Mouse (Mus musculus) adipocyte (in vitro differentiated cells): Measurements from ENCODE around the gene Ptprd.
"Not testable (repeated sequence)": the region's sequence is repeated elsewhere in the genome, so short reads cannot be mapped to it uniquely, and the experiment has no call there.

Experiments used
- DNase-seq: peaks from one replicate; pipeline ENCODE4 v3.0.0-alpha.2; 2016; ENCODE audit warnings: low spot score

Gene Ptprd

DNA sequence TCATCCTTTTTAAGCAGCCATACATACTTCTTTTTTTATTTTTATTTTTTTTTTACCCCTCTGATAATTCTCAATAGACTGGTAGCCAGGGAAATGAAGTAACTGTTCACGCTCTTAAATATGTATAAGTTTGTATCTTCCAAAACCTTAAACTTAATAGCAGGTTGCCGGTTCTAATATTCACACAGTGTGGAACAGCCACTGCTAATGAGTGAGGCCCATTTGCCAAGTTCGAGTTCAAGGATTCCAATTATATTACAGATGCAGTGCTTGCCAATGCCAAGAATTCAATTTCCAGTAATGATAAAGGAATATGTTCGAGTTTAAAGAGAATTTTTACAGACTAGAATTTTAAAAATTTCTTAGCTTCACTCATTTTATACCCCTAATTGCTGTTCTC, 322.3 kb downstream of the Ptprd start:
- no peak for DNase-seq

DNA sequence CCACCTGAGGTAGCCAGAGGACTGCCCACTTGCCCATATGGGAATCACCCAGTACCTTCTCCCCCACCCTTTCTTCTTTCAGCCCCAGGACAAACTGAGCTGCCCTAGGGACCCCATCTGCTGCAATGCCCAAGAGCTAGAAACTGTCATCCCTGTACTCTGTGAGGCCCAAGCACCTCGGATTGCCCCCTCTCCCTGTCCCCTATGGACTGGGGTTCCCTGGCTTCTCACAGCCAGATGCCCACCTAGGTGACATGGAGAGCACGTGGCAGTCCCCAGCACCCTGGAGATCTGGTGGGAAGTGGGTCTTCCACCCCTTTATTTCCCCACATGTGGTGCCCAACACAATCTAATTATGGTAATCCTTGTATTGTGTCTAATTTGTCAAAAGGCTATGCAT, 331.5 kb downstream of the Ptprd start:
- no peak for DNase-seq

DNA sequence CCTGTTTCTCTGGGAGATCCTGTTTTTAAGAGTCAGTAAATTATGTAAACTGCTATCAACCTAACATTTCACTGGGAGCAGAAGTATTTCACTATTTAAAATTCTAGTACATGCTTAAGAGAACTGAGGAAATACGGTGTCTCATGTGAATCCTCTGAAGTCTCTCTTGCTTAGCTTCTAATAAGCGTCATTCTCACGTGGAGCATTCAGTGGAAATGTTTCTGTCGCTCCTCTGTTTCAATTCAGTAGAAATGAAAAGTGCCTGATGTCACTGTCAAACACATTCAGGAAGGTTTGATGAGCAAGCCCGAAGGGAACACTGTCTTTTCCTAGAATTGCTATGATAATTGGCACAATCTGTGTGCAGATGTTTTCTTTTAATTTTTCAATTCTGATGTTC, 350.5 kb downstream of the Ptprd start:
- no peak for DNase-seq

DNA sequence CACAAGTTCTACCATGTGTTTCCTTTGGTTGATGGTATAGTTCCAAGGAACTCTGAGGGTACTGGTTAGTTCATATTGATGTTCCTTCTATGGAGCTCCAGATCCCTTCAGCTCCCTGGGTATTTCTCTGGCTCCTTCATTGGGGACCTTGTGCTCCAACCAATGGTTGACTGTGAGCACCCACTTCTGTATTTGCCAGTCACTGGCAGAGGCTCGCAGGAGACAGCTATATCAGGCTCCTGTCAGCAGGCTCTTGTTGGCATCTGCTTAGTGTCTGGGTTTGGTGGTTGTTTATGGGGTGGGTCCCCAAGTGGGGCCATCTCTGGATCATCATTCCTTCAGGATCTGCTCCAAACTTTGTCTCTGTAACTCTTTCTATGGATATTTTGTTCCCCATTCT, 414.4 kb downstream of the Ptprd start:
- not testable (repeated sequence) for DNase-seq

DNA sequence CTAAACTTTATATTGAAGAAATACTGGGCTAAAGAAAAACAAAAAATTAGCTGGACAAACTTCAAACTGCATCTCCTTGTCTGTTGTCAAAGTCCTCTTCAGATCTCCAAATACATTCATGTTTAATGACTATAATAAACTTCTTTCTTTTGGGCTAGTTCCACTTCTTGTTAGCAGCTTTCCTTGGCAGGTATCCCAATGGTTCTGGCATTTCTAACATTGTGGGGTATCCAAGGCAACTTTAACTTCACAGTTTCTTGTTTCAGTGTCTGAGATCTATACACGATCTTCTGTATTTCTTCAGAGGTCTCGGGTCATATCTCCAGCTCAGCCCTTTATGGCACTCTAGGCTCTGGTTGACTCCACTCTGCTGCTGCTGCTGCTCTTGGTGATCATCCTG, 434.5 kb downstream of the Ptprd start:
- no peak for DNase-seq

DNA sequence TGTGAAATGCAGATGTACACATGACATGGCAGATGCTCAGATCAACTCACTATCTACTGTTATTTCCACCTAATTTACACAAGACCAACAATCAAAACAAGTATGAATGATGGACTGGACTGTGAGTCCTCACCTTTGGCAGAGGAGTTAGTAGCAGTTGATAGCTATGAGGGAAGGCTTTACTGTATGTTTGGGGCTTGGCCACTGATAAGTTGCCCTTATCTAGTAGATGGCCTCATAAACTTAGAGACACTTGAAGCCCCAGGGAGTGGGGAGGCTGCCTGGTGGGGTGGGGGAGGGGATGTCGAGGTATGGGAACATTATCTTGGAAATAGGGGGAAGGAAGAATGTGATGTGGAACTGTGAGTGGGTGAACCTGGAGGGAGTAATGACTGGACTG, 448.0 kb downstream of the Ptprd start:
- DNase-seq: no peak

DNA sequence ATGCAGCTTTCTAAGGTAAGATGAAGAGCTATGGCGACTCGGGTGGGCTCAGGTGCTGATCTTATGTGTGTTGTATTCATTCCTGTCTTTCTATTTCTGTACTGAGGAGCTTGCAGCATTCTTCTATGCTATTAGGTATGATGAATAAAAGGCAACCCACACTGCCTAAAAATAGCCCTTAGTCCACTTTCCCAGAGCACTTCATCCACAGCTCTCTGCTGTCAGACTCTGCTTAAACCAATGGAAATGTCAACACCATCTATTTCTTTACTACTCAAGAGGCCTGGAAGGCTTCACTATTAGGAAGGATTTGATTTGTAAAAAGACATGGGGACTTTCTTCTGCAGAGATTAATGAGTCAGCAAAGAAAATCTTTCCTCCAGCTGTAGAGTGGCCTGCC, 468.4 kb downstream of the Ptprd start:
- DNase-seq: no peak

DNA sequence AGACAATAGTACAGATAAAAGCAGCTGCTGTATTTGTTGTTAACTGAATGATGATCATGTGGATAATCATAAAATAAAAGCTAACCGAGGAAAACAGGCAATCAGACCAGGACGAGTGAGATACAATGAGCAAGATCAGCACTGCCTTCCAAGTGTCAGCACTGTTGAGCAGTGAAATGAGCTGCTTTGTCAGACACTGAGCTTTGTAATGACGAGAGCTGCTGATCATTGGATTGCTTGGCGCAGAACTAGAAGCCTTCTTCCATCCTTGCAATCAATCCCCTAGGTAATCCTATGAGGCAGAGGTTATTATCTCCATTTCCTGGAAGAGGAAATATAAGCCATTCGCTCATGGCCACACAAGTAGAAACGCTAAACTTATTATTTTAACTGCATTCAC, 489.9 kb downstream of the Ptprd start:
- no peak for DNase-seq

DNA sequence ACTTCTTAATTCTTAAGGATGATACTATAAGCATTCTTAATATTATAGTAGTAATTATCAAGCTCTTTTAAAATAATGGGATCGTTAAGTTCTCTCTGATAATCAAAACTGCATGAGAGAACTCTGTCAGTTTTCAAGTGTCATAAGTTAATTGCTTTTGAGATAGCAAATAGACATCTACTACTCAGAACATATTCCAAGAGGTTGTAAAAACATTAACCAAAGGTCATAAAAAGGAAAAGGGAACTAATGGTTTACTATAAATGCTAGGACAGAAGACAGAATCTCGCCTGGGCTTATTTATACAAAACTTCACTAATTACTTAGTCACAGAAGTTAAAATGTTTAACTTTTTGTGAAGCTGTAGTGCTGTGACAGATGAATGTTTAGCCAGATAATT, 494.0 kb downstream of the Ptprd start:
- DNase-seq: no peak

DNA sequence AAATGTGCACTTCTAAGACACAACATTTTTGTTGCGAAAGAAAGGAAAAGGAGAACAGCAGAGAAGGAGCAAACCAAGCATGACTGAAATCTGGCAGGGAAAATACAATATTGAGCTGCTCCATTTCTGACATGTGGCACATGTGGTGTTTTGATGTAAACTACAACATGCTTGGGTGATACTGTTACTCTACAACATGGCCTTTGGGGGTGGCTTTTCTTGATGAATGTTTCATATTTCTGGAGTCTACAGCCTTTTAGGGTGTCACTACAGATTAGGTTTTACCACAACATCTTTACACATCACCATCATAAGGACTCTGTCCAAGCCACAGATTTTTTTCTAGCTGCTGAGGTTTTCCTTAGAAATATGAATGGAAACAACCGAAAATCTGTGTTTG, 501.5 kb downstream of the Ptprd start:
- DNase-seq: no peak

DNA sequence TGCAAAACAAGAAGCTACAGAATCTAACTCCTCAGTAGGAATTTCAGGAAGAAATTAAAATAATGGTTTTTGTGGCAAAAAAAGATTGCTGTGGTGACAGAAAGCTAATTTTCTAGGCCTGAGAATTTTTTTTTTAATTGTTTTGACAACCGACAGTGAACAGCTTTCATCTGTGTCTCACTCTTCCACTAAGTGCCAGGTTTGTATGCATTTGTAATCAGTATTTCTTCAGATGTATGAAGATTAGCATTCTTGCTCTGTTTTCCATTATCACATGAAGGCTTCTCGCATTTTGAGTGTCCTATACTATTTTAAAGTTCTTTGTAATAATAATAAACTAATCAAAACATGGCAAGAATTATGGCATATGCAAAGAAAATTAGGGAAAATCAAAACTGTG, 513.5 kb downstream of the Ptprd start:
- no peak for DNase-seq

DNA sequence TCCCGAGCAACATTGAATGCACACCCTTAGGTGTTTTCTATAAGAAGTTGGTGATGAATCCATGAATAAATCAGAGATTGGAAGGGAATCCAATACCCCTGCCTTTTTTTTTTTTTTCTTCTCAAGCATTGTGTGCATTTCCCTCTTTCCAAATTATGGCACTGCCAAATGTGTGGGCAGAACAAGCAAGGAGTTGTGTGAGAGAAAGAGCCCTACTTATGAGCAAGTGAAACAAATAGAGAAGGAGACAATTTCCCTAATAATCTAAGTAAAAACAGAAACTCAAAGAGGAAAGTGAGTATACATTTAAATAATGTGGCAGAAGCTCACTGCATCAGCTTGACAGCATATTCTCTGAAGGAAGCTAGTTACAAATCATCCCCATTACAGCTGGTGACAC, 536.0 kb downstream of the Ptprd start:
- no peak for DNase-seq

DNA sequence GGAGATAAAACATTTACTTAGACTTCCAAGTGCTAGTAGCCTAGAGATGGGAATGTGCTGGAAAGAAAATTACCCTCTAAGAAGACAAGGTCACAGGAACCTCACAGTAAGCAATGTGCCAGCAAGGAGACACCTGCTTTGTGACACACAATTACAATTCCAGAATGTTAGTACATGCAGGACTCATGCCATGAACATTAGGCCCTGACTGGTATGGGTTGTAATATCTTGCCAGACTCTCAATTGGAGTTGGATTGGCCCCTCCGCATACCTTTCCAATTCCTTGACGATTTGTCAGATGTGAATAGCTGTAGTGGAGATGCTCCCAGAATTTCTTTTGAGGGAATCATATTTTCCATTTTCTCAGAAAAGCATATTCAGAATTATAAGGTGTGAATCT, 547.0 kb downstream of the Ptprd start:
- no peak for DNase-seq

DNA sequence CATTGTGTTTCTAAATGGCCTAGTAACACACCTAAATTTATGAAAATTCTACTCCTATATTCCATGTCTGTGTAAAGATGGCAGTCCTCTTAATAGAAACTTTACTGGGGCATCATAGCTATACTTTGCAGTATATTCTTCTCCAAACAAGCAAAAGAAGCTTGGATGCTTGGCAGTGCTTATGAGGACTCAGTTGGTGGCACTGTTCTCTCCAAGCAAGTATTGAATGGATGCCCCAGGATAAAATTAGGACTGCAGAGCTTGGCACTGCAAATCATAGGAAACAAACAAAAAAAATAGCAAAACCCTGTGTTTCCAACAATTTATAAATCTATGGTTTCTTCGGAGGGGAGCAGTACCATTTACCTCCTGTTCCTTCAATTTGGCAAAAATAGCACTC, 549.5 kb downstream of the Ptprd start:
- DNase-seq: no peak

DNA sequence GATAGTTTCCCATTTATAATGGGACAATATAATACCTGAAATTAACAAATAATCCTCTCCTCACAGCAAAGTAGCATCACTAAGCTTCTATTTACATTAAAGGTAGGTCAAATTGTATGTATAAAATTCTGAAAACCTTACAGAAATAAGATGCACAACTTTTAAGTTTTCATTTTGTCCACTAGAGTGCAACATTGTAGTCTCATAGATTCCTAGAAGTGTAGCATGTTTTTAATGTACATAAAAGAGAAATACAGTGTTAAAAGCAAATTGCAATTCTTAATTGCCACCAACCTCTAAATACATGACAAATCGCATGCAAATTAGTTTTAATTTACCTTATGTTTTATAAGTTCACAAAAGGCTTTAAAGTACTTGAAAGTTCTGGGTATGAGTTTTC, 556.1 kb downstream of the Ptprd start:
- no peak for DNase-seq

DNA sequence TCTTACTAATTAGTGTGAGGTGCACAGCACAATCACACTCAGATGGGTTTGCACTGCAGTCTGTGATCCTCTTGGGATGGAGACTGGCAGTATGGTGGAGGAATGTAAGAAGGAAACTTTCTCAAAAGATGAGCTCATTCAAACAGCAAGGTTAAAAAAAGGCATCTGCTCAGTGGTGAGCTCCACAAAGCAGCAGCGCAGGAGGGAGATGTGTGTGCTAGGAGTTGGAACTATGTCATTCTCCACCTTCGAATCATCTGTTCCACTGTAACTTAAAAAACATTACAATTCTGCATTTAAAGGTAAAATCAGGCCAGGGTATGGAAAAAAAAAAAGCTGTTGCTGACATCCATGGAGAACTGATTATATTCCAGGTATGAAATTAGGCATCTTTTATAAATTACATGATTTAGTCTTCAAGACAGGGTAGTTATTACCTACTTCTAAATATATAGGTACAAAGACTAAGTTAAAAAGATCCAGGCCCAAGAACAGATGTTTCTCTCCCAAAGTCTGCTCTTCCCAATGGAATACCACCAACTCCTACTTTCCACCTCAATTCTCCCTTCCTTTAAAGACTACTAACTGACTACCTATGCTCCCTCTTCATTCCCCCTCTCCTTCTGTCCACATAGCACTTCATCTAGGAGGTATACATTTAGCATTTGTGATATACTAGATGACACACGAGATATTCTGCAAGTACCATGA, 562.0 kb downstream of the Ptprd start:
- no peak for DNase-seq

DNA sequence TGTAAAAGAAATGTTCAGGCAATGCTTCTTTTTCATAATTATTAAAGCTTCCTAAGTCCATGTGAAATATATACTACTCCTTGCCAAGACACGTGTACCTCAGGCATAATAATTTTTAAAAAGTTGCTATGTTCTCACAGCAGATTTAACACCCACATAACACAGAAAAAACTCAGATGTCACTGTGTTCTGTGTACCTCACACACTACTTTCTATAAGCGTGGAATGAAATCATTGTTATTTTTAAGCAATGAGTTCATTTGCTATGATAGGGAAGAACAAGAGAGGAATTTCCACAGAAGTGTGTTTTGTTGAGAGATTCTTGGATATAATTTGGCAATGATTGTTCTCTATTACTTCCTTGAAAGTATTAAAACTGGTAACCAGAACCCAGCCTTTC, 562.9 kb downstream of the Ptprd start:
- DNase-seq: no peak

DNA sequence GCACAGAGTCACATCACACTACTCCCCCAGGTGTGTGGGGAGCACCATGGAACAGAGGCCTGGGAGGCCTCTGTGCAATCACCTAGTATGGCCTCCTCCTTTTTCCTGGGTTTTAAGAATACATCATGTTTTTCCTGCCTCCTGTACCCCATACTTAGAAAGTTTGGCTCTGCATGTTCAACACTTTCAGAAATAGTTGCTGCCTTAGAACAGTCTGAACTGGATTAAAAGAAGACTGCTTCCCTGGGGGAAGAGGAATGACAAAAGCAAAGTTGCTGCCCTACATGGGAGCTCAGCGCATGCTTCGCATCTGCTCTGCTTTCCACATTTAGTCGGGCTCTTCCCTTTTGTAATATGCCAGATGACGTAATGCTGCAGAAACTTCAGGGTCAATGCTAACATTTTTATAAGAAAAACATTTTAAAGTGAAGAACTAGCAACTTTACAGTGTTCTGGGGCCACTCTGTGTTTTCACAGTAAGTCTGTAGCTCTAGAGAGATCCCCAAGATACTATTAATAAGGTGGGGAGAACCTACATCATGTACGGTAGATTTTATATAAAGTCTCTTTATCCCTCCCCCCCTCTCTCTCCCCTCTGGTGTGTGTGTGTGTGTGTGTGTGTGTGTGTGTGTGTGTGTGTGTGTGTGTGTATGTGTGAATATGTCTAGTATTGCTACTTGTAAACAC, 564.2 kb downstream of the Ptprd start:
- no peak for DNase-seq

DNA sequence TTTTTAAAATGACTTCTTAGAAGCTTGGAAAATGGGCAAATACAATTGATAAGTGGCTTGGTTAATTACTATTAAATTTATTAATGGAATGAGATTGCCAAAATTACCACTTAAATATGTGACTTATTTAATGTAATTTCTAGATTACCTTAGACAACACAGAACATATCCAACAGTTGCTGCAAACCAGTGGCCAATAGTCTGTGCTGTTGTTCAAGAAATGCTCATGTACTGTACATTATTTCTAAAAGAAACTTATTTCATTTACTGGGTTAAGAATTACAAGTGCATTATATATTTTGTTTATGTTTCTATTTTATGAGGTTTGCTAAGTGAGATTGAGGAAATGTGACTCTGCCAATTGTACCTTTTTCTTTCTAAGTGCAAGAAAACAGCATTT, 567.3 kb downstream of the Ptprd start:
- no peak for DNase-seq

DNA sequence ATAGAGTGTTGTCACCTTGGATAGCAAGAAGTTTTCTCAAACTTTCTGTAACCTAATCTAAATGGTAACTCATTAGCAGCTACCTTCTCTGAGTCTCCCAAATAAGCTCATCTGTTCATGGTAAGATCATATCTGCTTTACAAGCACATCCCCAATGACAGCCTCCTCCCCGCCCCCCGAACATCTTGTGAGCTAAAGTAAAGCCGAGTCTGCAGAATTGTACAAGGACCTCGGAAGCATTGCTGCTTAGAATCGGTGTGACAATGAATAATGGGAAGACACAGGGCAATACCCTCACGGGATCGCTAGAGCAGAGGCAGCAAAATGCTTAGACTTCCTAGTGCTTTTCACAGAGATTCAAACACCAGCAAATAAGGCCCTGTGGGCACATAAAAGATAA, 571.7 kb downstream of the Ptprd start:
- DNase-seq: no peak

DNA sequence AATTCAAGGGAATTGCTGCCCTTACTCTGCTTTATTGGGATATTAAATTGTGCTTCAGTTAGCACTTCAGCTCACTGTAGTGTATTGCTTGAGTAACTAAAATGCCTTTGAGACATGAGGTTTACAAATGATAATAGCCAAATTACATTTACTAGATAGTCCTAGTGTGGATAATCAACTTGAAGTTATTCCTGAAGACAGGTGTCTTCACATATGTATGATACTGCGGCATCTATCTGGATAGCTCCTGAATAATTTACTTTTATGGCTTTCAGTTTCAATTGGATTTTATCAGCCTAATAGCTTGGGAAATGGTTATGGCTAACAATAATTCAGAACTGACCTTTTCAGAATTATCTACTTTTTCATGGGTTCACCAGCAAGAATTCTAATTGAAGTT, 598.6 kb downstream of the Ptprd start:
- DNase-seq: no peak

DNA sequence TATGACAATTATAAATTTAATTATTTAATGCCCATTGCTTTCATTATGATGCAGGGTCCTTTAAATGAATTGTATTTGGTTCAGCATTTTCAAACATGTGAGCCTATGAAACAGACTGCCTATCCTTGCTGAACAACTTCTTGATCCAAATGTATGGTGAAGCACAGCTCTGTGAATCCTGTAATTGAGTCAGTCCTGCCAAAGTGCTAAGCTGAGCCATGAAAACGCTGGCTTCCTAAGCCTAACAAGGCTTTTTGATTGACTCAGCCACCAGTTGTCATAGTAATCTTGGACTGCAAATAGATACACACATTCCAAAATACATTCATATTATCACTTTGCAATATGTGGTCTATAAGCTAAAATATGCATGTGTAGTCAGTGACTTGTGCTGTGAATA, 625.1 kb downstream of the Ptprd start:
- DNase-seq: no peak

DNA sequence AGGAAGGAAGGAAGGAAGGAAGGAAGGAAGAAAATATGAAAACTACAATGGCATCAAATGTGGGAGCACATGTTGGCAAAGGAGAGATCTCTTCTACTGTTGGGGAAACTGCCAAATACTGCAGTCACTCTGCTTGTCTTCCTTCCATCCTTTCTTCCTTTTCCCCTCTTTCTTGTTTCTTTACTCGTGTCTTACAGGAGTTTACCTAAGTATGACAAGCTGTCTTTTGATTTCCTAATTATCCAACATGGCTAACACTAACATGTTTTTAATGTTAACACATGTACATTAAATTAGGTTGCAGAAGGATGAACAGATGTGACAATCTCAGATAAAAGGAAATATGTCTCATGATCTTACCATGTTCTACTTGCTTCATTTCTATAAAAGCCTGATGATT, 625.5 kb downstream of the Ptprd start:
- DNase-seq: no peak
